Mouse (Mus musculus) large intestine, adult 2 months (tissue): Measurements from ENCODE around the gene Hadha. TPM values are rescaled to one million over a fixed set of nuclear protein-coding genes. Genes with fewer than 3 reads are reported as not detected.

Source experiments
- DNase-seq: peaks from one replicate; pipeline ENCODE4 v3.0.0-alpha.2; 2012; ENCODE audit warnings: low read depth, low spot score
- WGBS: fragments of 180-500 bp; shearing (Covaris S2); methylation state at CpG from one replicate; pipeline ENCODE4 v1.1.7; 2018; 5-methylcytosine and 5-hydroxymethylcytosine counted together
- polyA plus RNA-seq: library from polyadenylated mRNA; depleted of rRNA; stranded (reverse); fragments of >200 nt; gene quantifications from 2 replicates; pipeline ENCODE4 v1.2.3, GENCODE M21; 2012

The Hadha gene
- polyA plus RNA-seq, 1 experiment, result 59.3 TPM

DNA sequence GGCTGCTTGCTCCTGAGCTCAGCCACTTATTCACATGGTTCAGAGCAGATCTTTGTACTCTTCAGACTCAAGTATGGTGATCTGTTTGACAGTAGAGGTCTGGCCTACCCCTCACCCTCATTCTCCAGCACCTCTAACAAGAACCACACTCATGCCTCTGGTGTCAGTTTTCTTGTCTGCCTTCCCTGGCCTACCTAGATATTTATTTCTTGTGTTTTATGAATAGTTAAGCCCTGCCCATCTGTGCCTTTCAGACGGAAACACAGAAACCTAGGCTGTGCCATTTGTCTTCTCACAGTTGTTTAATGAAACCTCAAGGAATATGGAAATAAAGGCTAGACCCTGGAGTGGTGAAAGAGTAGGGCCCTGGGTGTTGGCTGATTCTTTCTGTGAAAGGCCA is 36.9 kb downstream of the Hadha start:
- DNase-seq, result no peak
- 81% methylated on average over 1 of the region's 1 CpGs for WGBS

DNA sequence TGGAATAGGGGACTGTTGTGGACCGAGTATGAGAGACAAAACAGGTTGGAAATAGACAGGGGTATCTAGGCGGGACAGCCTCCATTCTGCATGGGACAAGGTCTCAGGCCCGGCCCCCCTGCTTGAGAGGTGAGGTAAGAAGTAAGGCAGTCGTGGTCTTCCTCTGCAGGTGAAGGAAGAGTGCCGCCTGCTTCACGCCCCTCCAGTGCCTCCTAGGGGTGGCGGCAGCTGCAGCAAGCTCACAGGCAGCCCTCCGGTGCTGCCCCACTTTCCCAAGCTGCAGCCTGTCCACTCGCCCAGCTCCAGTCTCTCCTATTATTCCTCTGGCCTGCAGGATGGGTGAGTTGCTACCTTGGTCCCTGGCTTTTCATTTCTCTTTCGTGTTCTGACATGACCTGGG is 39.2 kb downstream of the Hadha start:
- DNase-seq, result no peak
- WGBS, result 70% methylated on average over 10 of the region's 10 CpGs

DNA sequence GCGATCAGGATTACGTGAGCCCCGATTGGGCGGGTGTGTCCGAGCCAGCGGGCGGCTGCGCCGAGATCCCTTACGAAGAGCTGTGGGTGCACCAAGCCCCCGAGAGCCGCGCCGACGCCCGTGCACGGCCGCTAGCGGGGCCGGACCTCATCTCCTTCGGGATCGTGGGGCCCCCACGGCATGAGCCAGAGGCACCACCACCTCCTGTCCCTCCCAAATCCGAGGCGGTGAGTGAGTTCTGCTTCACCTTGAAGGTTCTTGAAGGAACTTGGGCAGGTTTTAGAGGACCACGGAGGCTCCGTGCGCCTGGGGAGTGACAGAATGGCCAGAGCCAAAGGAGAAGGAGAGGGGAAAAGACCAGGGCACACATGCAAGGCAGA is 40.2 kb downstream of the Hadha start:
- WGBS, result 2% methylated on average over 28 of the region's 28 CpGs
- no peak for DNase-seq

DNA sequence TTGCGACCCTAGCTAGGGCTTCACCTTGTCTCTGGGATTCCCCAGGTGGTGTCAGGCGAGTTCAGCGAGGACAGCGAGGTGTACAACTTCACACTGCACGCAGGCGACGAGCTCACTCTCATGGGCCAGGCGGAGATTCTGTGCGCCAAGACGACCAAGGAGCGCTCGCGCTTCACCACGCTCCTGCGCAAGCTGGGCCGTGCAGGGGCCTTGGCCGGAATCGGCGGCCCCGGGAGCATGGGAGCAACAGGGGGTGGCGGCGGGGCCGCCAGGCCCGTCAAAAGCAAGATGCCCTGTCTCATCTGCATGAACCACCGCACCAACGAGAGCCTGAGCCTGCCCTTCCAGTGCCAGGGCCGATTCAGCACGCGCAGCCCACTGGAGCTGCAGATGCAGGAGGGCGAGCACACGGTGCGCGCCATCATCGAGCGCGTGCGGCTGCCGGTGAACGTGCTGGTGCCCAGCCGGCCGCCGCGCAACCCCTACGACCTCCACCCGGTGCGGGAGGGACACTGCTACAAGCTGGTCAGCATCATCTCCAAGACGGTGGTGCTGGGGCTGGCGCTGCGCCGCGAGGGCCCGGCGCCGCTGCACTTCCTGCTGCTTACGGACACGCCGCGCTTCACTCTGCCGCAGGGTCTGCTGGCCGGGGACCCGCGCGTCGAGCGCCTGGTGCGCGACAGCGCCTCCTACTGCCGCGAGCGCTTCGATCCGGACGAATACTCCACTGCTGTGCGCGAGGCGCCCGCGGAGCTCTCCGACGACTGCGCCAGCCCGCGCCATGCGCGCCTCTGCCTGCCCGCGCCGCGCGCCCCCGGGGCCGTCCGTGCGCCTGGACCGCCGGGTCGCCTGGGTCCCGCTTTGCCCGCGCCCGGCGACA is 40.8 kb downstream of the Hadha start:
- WGBS, result 2% methylated on average over 101 of the region's 103 CpGs
- no peak for DNase-seq

DNA sequence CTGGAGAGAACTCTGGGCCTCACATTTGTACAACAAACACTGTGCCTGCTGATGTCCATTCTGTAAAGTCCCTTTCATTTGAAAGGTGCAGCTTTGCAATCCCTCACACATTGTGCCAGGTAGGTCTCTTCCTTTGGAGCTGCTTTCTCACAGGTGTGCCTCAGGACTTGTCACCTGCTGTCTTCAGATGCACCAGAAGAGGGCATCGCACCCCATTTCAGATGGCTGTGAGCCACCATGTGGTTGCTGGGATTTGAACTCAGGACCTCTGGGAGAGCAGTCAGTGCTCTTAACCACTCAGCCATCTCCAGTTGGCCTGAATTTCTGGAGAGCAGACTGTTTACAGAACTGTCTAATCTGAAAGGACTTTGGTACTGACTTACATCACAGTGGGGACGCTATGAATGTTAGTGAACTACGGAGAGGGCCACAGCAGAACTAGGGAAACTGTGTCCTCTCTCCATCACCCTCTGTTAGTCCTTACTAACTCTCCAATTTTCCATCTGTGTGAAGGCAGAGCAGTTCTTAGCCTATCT is 42.4 kb downstream of the Hadha start:
- WGBS, result 46% methylated on average over 3 of the region's 3 CpGs
- no peak for DNase-seq

DNA sequence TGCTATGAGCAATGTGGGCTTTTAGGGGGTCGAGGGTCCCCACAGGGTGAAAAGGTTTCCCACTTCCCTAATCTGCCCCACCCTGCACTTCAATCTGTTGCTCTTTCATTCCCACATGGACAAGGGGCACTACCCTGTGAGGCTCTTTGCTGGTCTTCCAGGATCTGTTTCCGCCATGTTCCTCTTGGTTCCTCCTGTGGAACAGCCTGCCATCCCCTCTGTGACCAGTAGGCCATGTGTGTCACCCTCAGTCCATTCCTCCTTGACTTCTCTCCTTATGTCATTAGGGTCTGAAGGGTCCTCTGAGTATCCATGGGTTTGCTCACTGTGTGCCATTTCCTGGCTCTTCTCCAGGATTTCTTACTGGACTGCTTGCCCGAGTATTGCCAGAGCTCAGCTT is 43.2 kb downstream of the Hadha start:
- 69% methylated on average over 3 of the region's 3 CpGs for WGBS

DNA sequence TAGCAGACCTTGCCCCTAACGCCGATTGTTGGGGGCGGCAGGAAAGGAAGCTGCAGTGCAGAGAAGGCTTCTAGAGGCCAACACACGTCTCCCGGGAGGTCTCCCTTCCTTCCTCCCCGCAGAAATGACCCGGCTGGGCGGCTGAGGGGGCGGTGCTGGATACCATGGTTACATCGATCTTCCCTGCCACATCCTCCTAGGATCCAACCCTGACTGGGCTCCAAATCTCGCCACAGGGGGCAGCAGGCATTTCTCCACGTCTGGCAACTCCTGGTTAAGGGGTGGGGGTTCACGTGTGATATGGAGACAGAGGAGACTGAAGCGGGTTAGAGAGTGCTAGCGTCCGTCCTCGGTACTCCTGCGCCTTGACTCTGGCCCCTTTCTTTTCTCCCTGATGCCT is 43.8 kb downstream of the Hadha start:
- WGBS, result 22% methylated on average over 18 of the region's 18 CpGs
- no peak for DNase-seq

More for the DNA sequence above, 43.2 kb downstream of the Hadha start:
- no peak for DNase-seq

DNA sequence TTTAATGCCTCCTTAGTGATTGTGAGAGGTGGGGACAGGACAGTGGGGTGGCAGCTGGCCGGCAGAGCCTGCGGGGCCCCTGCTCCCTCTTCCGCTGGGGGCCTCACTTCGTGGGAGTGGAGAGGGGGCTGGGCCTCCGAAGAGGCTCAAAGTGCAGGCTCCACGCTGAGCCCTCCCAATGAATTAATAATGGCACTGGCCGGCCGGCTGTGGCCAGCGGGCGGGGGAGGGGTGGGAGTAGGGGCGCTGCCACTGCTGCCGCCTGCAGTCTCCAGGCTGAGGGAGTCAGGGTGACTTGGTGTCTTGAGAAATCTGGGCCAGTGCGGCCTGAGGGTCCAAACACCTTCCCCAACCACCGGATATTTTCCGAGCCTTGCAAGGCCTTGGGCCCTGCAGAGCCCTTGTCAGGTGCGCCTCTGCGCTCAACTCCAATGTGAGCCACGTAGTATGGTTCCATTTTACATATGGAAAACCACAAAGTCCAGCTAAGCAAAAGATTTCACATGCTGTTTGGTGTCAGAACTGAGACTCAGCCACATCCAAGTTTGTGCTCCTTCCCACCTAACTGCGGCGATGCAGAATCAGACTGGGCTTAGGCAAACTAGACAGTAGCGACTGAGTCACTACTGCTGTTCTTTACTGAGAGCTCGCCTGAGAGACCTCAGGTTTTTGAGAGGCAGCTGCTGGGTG is 44.4 kb downstream of the Hadha start:
- DNase-seq, result no peak
- WGBS, result 57% methylated on average over 22 of the region's 22 CpGs

DNA sequence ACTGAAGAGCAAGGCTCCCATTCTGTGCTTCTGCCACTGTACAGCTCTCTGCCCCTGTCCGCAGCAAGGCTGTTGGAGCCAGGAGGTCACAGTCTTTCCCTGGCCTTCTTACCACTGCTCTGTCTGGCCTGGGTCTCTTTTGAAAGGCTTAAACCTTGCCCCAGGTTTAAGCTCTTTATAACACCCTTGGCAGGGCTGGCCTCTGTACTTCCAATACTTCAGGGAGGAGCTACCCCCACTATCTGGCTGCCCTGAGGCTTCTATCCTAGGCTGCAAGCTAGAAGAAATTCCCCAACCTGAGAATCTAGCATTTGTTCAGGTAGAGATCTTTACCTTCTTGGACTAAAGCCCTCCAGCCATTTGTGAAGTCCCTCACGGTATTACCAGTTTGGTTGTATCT is 45.1 kb downstream of the Hadha start:
- WGBS, result 89% methylated on average over 2 of the region's 2 CpGs
- no peak for DNase-seq

DNA sequence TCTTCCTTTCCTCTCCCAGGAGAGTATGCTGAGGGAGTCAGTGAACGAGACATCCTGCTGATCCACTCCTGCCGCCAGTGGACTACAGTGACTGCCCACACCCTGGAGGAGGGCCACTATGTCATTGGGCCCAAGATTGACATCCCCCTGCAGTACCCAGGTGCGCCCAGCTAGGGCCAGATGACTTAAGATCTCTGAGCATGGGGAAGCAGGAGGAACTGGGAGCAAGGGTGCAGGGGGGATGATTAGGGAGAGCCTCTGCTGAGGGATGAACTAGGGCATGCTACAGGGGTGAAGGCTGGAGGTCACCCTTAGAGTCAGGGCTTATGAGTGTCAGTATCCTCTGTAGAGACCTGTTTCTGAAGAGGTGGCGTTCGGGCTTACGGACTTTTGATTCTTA is 46.7 kb downstream of the Hadha start:
- DNase-seq, result no peak
- 89% methylated on average over 6 of the region's 6 CpGs for WGBS

DNA sequence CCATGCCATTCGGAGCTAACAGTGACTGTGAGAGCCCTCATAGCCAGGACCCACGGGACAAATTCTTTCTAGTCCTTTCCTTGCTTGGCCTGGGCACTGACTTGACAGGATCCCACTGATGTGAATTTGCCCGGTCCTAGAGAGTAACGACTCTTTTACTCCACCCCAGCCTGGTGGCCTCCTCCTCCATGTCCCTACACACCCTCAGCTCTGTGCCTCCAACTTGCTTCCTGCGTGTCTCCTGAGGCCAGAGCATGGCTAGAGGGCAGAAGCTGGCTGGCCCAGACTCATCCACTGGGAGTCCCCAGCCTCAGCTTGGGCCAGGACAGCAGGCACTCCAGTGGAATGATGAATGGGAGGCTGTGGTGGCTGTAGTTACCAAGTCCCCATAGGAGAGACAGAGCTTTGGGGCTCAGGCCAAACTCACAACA is 47.3 kb downstream of the Hadha start:
- WGBS, result 33% methylated on average over 5 of the region's 5 CpGs
- DNase-seq, result no peak

DNA sequence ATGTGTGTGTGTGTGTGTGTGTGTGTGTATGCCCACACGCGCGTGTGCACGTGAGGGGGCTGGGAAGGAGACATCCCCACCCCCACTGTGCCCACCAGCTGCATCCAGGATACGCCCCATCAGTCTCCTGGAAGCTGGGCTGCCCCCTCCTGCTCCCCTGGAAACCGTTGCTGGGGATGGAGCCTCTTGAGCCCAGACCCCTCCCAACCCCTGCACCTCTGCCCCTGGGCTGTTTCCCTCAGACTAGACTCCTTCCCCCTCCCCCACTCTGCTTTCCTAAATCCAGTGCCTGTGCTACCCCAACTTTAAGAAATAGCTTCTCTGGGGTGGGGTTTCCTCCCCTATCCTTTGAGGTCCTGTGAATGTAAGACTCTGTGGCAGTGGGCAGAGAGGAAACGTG is 47.8 kb downstream of the Hadha start:
- WGBS, result 41% methylated on average over 7 of the region's 7 CpGs
- DNase-seq, result no peak

DNA sequence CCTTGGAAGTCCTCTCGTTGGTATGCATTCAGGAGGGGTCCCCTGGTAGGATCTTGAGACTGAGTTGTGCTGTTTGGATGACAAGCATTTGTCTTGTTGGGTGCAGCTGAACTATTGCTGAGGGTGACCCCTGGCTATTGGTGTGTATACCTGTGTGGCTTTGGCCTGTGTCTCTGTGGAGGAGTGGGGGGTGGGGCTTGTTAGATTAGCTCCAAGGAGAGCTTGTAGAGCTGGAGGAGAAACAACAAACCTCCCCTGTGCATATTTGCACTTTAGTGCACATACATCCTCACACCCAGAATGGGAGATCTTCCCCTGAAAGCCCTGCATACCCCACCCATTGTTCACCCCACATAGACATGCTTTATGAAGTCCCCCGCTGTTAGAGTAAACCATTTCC is 48.2 kb downstream of the Hadha start:
- DNase-seq, result no peak
- 43% methylated on average over 2 of the region's 2 CpGs for WGBS

DNA sequence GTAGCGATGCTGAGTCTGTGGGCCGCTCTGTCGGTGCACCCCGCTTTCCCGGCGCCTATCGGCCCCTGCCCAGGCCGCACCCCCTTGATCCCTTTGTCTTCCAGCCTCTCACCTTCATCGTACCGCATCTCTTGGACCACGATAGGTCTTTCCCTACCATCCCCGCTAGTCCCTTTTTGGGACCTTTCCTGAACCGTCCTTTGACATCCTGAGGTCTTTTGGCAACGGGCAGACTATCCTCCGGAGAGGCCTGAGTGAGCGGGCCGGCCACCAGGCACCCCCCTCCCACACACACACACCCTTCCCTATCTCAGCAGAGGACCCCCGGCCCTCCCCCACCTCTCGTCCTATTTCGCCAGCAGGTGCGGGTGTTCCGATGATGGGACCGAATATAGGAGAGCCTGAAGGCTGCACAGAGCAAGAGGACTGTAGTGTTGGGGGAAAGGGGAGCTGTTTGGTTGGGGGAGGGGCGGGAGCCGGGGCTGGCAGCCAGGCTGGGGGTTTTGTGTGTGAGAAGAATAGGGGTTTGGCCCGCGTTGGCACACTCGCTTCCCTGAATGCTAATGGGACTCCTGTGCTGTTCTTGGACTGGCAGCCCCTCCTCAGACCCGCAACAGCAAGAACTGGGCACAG is 49.2 kb downstream of the Hadha start, which contains the start of gene 3110082J24Rik:
Gene 3110082J24Rik (minus strand): TSS at position 419 of the 633 bp plus-strand sequence.
- DNase-seq, result no peak
- 10% methylated on average over 29 of the region's 29 CpGs for WGBS

DNA sequence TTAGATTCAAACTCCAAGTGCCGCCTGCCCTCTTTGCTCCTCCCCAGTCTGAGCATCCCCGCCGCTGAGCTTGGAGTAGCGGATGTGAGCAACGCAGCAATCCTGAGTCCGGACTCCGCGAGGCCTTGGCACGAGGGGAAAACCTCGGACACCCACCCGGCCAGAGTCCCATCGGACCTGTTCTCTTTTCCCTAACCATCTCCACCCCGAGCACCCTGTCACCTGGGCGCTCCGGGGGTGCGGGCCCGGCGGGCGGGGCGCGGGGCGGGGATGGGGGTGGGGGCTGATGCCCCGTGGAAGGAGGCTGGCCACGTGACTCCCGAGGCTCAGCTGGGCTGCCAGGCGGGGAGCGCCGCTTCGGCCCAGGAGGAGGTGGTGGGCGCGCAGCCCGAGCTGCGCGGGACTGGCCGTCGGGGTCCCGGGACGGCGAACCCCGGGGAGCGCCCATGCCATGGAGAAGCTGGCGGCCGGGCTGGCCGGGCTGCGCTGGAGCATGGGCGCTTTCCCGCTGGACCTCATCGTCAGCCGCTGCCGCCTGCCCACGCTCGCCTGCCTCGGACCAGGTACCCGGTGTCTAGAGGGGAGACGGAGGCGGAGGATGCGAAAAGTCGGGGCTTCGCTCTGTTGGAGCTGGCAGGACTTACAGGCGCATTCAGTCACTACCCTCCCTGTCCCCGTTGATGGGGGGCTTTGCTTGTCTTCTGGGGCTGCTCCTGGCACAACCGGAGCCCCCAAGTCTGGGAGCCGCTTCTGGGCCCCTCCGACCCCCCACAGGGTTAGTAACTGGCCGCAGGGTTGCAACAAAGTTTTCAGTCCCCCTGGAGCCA is 49.9 kb downstream of the Hadha start, which contains the start of gene Garem2:
Gene Garem2 (plus strand): TSS at position 321 of the 827 bp plus-strand sequence.
- no peak for DNase-seq
- WGBS, result 1% methylated on average over 62 of the region's 65 CpGs

DNA sequence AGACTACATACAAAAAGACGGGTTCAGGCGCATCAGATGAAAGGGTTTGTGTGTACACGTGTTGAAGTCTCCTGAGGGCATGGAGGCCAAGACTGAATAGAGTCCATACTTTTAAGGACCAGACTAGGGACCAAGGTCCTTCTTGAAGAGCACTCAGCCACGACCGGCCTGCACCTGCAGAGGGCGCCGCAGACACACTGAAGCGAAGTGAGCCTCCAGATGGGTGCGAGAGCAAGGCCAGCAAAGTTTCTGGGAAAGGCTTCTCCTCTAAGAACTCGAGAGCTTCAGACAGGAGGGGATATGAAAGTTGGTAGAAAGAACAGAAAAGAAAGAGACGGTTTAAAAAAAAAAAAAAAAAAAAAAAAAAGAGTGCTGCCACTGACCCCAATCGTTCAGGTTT is 50.6 kb downstream of the Hadha start:
- DNase-seq, result no peak

DNA sequence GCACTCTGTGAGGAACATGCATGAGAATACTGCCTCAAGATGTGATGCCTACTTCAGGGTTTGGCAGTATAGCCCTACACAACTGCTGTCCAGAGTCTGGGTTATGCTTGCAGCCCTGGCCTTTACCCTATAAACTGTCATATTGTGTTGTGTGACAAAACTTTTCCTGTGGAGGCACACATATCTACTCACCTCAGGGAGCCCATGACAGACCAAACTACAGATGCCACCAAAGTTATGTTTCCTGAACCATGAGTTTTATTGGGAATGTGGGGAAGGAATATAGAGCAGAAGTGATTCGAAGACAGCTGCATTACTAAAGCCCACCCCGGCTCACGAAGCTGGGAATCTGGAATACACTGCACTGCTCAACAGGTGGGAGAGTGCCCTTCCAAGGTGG is 51.6 kb downstream of the Hadha start:
- 79% methylated on average over 3 of the region's 3 CpGs for WGBS

More for the DNA sequence above, 50.6 kb downstream of the Hadha start:
- 7% methylated on average over 12 of the region's 12 CpGs for WGBS

DNA sequence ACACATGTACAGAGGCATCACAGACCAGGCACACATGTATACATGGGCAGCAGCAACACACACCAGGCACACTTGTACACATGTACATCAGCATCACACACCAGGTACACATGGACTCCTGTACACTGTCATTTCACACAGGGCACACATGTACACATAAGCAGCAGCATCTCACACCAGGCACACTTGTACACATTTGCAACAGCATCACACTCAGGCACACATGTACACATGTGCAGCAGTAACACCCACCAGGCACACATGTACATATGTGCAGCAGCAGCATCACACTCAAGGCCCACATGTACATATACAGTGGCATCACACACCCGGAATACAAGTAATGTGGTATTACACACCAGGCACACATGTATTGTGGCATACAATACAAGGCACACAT is 56.7 kb downstream of the Hadha start:
- 89% methylated on average over 1 of the region's 1 CpGs for WGBS
- DNase-seq, result no peak

More for the DNA sequence above, 51.6 kb downstream of the Hadha start:
- DNase-seq, result no peak

DNA sequence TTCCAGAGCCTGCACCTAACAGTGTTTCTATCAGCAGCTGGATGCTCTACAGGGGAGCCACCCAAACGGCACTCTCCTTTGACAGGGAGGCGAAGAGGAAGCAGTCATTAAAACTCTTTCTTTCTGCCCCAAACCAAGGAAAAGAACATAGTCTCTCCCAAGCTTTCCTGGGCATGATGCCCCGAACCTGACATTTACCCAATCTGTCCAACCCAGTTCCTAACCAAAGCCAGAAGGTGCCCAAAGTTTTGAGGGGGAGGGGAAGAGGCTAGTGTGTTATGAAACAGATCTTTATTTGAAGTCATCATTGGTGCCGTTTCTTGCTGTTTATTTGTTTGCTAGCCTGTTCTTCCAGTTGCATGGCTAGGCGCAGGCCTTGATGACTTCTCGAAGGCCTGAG is 59.2 kb downstream of the Hadha start:
- DNase-seq, result no peak
- 61% methylated on average over 6 of the region's 6 CpGs for whole genome bisulfite sequencing
